Mouse (Mus musculus): ENCODE measurements around the gene Sin3b. TPM values are rescaled to one million over a fixed set of nuclear protein-coding genes. Genes with fewer than 3 reads are reported as not detected.

The Sin3b gene
- 280 TPM for polyA plus RNA-seq (2017; shearing (Covaris generic))

DNA sequence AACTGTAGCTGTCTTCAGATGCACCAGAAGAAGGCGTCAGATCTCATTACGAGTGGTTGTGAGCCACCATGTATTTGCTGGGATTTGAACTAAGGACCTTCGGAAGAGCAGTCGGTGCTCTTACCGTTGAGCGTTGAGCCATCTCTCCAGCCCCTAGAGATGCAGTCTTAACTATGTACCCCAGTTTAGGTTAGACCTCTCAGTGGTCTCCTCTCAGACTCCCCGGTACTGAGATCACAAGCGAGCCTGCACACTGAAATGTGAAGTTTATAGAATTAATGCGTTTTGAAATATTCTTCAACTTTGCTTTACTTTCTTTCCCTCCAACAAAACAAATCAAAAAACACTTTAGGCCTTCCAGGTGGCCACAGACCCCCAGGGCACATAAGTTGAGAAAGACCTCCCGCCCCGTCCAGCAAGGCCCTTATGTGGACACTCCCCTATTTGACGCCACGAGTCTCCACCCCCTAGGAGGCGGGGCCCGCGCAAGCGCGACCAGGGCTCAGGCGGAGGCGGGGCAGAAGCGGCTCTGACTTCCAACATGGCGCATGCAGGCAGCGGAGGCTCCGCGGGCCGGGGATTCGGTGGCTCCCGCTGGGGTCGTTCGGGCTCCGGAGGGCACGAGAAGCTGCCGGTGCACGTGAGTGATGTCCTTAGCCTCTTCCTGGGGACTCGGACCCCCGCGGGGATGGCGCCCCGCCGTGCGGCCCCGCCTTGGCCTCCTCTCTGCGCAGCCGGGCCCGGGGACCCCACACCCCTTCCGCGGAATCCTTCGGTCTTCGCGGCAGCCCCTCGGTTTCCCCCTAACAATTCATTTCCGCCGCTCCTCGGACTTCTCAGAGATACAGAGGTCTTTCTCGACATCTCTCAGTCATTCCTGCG is at the start of gene Sin3b:
TSS of gene Sin3b (plus strand) at position 517 of the 882 bp plus-strand sequence.

GRCm38 (mm10) chr8:72761322-72762051 is 38.4 kb downstream of the Sin3b start, which contains the start of gene F2rl3:
TSS of gene F2rl3 (plus strand) at chr8:72761880.

Other genes starting within 250 kb of the Sin3b start
- 125 TPM for gene Cherp, start 248.1 kb upstream of the Sin3b start, polyA plus RNA-seq (2017; shearing (Covaris generic))
- gene Slc35e1, start 230.7 kb upstream of the Sin3b start, polyA plus RNA-seq (2017; shearing (Covaris generic)) = 4.9 TPM
- gene Med26, start 175.0 kb upstream of the Sin3b start, polyA plus RNA-seq (2017; shearing (Covaris generic)) = 5.5 TPM
- gene Smim7, start 152.2 kb upstream of the Sin3b start, polyA plus RNA-seq (2017; shearing (Covaris generic)) = 77.4 TPM
- gene Tmem38a, start 151.2 kb upstream of the Sin3b start, polyA plus RNA-seq (2017; shearing (Covaris generic)) = 2.2 TPM
- gene Nwd1, start 76.6 kb upstream of the Sin3b start, polyA plus RNA-seq (2017; shearing (Covaris generic)) = 0.20 TPM
- gene F2rl3, start 38.6 kb downstream of the Sin3b start, polyA plus RNA-seq (2017; shearing (Covaris generic)) = 12.6 TPM